Mouse (Mus musculus): ENCODE results near the gene Cyp2c23.

DNA sequence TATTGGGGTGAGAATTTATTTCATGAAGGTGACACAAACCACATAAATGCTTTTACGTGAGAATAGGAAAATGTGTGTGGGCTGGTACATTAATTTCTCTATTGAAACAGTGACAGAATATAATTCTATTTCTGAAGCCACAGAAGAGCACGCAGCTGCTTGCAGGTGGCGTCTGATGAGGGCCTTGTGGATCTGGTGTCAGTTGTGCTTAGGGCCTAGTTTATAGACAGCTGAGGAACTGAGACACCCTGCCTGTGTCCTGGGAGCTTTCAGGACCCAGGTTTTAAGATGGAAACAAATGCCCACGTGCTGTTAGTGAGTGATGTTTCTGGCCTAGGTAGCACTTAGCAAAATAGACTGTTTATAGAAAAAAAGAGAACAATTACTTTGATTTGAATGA lies 24.0 kb downstream of the Cyp2c23 start:
- TF ChIP-seq GATA1 (IDR thresholded peaks at IDR 0.05; ENCODE audit: borderline replicate concordance, low read length) (no peak), FLI1 (IDR thresholded peaks at IDR 0.05; ENCODE audit: low read length) (no peak)

Data from megakaryocyte, embryonic 14.5 days (primary cell).